Mouse (Mus musculus) heart, adult 8-10 months (tissue): ENCODE results near the gene Ncs1. TPM values are rescaled to one million over a fixed set of nuclear protein-coding genes. Genes with fewer than 3 reads are reported as not detected.
A peak's percentile ranks its signal among the peaks of the same experiment; 100 is the strongest.

Experiments
- DNase-seq: peaks from one replicate; pipeline ENCODE4 v3.0.0; 2022; ENCODE audit warnings: low spot score
- total RNA-seq, 4 experiments: library from RNA; stranded (reverse); gene quantifications; 2 replicates each; pipeline ENCODE4 v1.2.4; 2022

Ncs1 gene
- total RNA-seq, 4 experiments from 2014 or later, result 10.0 to 16.2 (median 14.1) TPM

DNA sequence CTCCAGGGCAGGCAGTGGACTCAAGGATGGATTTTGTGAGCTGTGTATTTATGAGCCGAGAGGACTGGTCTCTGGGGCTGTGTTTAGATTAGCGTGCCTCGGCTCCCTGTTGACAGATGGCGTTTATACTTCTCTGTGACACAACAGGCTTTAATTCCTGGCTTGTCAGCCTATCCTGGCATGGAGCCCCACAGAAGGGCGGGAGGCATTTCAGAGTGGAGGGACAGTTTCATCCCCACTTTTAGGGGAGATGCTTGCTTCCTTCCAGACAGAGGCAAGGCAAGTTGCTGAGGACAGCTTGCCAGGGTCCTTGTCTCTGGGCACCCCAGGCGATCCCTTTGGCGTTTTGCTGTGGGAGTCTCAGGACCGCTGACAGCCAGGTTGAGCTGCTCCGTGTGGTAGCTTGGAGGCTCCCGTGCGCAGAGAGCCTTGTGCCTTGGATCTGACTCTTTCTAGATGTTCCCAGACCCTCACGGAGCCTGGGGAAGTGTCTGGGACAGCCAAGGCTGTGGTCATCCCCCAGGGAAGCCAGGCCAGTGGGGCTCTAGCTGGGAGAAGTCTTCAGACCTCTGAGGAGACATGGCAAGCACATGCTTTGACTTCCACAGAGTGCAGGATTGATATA, 92.2 kb downstream of the Ncs1 start:
- peak; percentile 47 for DNase-seq

DNA sequence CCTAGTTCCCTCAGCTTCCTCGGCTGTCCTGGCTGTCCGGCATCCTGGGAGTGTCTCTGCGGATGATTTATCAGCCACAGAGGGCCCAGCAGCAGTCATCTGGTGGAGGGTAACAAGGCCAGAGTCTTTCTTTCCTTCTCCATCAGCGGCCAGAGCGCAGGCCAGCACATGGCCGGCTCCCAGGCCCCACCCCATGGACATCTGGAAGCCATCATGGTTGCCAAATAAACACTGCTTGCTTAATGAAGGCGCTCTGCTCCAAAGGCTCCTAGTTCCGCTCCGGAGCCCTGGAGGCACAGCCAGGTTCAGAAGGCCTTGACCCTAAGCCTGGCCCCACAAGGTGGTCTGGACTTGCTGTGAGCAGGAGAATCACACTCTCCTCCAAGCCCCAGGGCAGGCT, 94.2 kb downstream of the Ncs1 start:
- peak; percentile 74 for DNase-seq

DNA sequence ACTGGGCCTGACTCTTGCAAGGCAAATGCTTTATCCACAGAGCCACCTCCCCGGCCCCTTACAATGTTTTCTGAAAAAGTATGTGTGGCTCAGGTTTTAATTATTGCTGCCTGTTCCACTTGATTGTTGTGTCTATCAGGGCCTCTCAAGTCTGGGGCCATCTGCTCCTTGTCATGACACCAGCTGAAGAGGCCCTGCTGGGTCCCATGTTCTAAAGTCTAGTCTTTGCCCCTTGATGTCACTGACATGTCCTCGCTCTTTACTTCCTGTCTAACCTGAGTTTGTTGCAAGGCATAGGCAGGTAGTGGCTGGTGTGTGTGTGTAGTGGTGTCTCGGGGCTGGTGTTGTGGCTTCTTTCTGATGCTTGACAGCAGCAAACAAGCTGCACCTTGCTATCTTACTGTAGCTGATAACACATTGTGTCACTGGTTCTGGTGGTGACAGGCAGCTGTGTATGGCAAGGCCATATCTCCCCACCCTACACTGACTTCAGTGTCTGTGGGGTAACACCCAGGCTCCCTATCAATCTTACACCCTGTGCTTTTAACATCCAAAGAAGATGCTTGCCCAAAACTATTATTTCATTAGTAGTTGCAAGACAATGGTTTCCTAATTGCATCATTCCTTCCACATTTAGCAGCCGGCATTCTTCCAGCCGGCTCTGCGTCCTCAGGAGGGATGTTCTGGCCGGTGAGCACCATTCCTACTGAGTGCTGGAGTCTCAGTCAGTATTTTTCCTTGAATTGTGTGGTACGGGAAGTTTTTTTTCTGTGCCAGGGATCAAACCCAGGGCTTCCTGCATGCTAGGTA, 96.3 kb downstream of the Ncs1 start:
- DNase-seq, result peak; percentile 48

Other genes with a start within 250 kb of the Ncs1 start
- 10 to 100 TPM; 47.2 to 63.1 (median 52.7) TPM for gene Fnbp1, start 103.8 kb upstream of the Ncs1 start, total RNA-seq
- gene Gpr107, start 93.5 kb upstream of the Ncs1 start, total RNA-seq, result 10 to 100 TPM; 27.1 to 34.5 (median 29.8) TPM
- gene Hmcn2, start 68.6 kb downstream of the Ncs1 start, total RNA-seq, result 1 to 10 TPM; 4.4 to 9.4 (median 7.9) TPM
- 1 to 10 TPM; 5.3 to 7.9 (median 7.0) TPM for gene Ass1, start 224.4 kb downstream of the Ncs1 start, total RNA-seq